Mouse (Mus musculus) megakaryocyte, embryonic 14.5 days (primary cell): Measurements from ENCODE around the gene Gabrr2.

Experiments
- FLI1 ChIP-seq: IDR thresholded peaks from 2 replicates; pipeline ENCODE4 v1.6.1; 2012; ENCODE audit warnings: low read length, inconsistent platforms, mixed read lengths
- GATA1 ChIP-seq: IDR thresholded peaks from 3 replicates; pipeline ENCODE4 v1.6.1; 2012; ENCODE audit warnings: mixed read lengths, low read length, inconsistent platforms, borderline replicate concordance

- TF ChIP-seq GATA1 (no peak), FLI1 (no peak)
Observed at GRCm38 (mm10) chr4:33072526-33073161, 9.8 kb downstream of the Gabrr2 start.
